Mouse (Mus musculus) small intestine, adult 2 months (tissue): Measurements from ENCODE around the gene Grsf1. TPM values are rescaled to one million over a fixed set of nuclear protein-coding genes. Genes with fewer than 3 reads are reported as not detected.

Source experiments
- H3K27ac ChIP-seq: fragments of 200-500 bp; 2 replicates; pipeline ENCODE4 v1.5.1; 2012; ENCODE audit warnings: low read depth, low read length, control low read depth, inconsistent platforms; ENCODE audit not compliant: insufficient read depth
- H3K27me3 ChIP-seq: fragments of 200-500 bp; 2 replicates; pipeline ENCODE4 v1.6.1; 2012; ENCODE audit warnings: mild to moderate bottlenecking, moderate library complexity, low read length, inconsistent platforms; ENCODE audit not compliant: control insufficient read depth, insufficient read depth
- H3K36me3 ChIP-seq: fragments of 200-500 bp; 2 replicates; pipeline ENCODE4 v1.6.1; 2012; ENCODE audit warnings: mild to moderate bottlenecking, low read length, control low read depth, inconsistent platforms; ENCODE audit not compliant: control insufficient read depth, insufficient read depth
- H3K4me1 ChIP-seq: fragments of 200-500 bp; 2 replicates; pipeline ENCODE4 v1.6.1; 2012; ENCODE audit warnings: low read length, inconsistent platforms, mixed read lengths; ENCODE audit not compliant: control insufficient read depth, insufficient read depth, insufficient read length
- H3K4me3 ChIP-seq: fragments of 200-500 bp; 2 replicates; pipeline ENCODE4 v1.5.1; 2012; ENCODE audit warnings: low read depth, mild to moderate bottlenecking, control low read depth, inconsistent platforms, low read length, moderate library complexity
- CTCF ChIP-seq: fragments of 200-500 bp; IDR thresholded peaks from 2 replicates; pipeline ENCODE4 v1.5.1; 2012; ENCODE audit warnings: low read depth, mild to moderate bottlenecking, control low read depth, inconsistent platforms, low read length, moderate library complexity, mixed read lengths; ENCODE audit not compliant: insufficient replicate concordance, insufficient read length; ENCODE audit errors: extremely low read depth
- POLR2A ChIP-seq: fragments of 200-500 bp; IDR thresholded peaks from 2 replicates; pipeline ENCODE4 v1.6.1; 2012; ENCODE audit warnings: low read depth, mild to moderate bottlenecking, control low read depth, inconsistent platforms, low read length, moderate library complexity
- WGBS: fragments of 180-500 bp; shearing (Covaris S2); methylation state at CpG from one replicate; pipeline ENCODE4 v1.1.7; 2018; 5-methylcytosine and 5-hydroxymethylcytosine counted together
- polyA plus RNA-seq: library from polyadenylated mRNA; depleted of rRNA; stranded (reverse); fragments of >200 nt; gene quantifications from 2 replicates; pipeline ENCODE4 v1.2.3, GENCODE M21; 2012; rRNA removed

Grsf1 gene
- 13.9 and 22.3 TPM in 2 replicates for polyA plus RNA-seq

DNA sequence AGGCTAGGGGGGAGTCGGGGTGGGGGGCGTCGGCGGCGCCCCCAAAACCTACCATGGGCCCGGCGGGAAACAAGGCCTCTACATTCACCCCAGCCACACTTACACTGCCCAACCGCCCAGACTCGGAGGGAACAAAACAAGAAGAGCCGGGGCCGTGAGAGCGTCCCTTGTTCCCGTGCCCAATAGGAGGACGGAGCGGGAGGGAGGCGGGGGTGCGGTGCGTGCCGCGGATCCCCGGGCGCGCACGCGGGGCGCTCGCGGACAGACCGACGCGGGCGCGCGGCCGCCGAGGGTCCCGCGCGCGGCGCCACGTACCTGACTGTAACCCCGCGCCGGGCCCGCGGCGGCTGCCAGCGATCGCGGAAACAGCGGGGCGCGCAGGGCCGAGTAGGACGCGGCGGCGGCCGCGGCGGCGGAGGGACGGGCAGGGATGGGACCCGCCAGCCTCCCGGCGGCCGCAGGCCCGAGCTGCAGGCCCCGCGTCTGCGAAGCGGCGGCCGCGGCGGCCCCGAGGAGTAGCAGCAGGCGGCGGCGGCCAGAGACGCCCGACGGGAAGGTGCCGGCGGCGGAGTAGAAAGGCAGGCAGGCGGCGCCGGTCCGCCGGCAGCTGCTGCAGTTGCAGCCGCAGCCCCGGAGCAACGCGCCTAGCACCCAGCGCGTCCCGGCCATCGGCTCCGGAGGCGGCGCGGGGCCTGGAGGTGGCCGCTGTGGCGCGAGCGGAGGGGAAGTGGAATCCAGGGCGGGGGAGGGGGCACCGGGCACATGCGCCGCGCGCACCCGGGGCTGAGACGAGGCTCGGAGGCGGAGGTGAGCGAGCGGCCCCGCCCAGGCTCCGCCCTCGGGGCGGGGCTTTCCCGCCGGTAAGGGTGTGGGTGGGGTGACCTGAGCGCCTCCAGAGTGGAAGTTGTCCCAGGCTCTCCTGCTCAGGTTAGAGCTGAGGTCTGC is at the start of gene Grsf1:
Gene Grsf1 (minus strand): TSS at position 729 of the 945 bp plus-strand sequence.
- peaks cover 2% of the 10 kb centered on the region; the same call in 1 of the 2 replicates for H3K4me1 ChIP-seq
- H3K27ac ChIP-seq, result peak within 1 kb of the TSS; percentile 70
- TF ChIP-seq POLR2A (peak; percentile 60; the same call in 1 of the 2 replicates), CTCF (no peak)
- under 1% methylated on average over 115 of the region's 127 CpGs for WGBS
- H3K27me3 ChIP-seq, result no peaks in the 10 kb centered on the region
- peaks cover 11% of the 10 kb centered on the region for H3K36me3 ChIP-seq
- H3K4me3 ChIP-seq, result peak within 1 kb of the TSS; percentile 78

DNA sequence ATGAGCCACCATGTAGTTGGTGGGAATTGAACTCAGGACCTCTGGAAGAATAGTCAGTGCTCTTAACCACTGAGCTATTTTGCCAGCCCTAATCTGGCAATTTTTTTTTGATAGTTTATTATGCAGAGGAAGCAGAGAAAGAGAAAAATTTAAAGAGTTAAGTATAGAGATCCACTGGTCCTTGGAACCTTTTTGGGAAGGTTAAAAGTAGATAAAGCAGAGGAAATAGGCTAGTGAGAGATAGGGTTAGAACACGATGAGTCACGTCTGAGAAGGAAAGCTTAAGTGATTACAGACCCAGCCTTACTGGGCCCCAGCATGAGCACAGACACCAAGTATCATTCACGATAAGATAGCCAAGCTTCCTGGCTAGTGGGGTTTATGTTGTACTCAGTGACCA is 48.1 kb upstream of the Grsf1 start:
- TF ChIP-seq CTCF (no peak), POLR2A (no peak)
- Histone ChIP-seq H3K27ac (no peak overlapping the region), H3K36me3 (no peaks in the 10 kb centered on the region), H3K27me3 (no peaks in the 10 kb centered on the region), H3K4me3 (no peak overlapping the region), H3K4me1 (peaks cover 13% of the 10 kb centered on the region)
- WGBS, result 13% methylated on average over 3 of the region's 3 CpGs

DNA sequence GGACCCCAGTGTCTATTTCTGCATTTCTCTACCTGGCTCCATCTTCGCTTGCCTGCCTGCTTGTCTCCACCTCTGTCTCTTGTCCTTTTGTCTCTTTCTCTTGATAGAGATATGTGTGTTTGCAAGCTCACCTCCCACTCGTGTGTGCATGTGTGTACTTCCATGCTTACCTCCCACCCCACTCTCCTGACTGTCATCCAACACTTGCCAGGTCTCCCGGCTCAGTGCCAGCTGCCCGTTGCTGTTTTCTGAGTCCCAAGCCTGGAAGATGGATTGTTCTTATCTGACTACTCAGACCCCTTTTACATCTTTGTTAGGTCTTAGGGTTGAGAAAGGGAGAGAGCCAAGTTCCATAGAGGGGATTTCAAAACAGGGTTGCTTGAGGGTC is 46.2 kb upstream of the Grsf1 start:
- no peaks in the 10 kb centered on the region for H3K36me3 ChIP-seq
- H3K4me1 ChIP-seq, result peaks cover 10% of the 10 kb centered on the region; the same call in 1 of the 2 replicates
- H3K27ac ChIP-seq, result no peak overlapping the region
- 21% methylated on average over 4 of the region's 4 CpGs for WGBS
- H3K4me3 ChIP-seq, result peak overlapping the region; percentile 84
- H3K27me3 ChIP-seq, result no peaks in the 10 kb centered on the region
- TF ChIP-seq CTCF, result no peak

DNA sequence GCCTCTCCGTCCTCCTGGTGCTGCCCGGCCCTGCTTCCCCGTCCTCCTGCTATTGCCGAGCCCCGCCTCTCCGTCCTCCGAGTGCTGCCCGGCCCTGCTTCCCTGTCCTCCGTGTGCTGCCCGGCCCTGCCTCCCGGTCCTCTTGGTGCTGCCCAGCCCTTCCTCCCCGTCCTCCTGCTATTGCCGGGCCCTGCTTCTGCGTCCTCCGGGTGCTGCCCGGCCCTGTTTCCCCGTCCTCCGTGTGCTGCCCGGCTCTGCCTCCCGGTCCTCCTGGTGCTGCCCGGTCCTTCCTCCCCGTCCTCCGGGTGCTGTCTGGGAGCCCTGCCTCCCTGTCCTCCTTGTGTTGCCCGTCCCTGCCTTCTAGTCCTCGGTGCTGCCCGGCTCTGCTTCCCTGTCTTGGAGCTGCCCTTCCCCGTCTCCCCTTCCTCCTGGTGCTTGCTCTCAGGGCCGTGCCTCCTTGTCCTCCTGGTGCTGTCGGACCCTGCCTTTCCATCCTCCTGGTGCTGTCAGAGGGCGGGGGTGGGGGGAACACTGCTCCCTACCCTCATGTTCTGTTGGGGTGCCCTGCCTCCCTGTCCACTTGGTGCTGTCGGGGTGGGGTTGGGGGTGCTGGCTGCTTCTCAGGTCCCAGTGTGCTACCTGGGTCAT is 45.7 kb upstream of the Grsf1 start:
- H3K27ac ChIP-seq, result peak overlapping the region; percentile 58
- 2% methylated on average over 31 of the region's 31 CpGs for WGBS
- TF ChIP-seq CTCF (no peak), POLR2A (no peak)

DNA sequence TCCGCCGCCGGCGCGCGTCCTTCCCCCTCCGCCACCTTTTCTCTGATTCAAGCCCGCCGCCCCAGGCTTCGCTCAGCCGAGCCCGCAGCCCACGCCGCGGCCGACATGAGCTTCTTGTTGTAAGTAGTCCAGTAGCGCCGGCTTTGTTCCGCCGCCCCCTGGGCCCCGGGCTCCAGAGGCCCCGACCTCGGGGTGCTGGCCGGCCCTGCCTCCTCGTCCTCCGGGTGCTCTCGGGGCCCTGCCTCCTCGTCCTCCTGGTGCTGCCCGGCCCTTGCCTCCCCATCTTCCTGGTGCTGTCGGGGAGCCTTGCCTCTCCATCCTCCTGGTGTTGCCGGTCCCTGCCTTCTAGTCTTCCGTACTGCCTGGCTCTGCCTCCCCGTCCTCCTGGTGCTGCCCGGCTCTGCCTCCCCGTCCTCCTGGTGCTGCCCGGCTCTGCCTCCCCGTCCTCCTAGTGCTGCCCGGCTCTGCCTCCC is 45.1 kb upstream of the Grsf1 start:
- Histone ChIP-seq H3K27ac (peak overlapping the region; percentile 58), H3K36me3 (no peaks in the 10 kb centered on the region), H3K27me3 (no peaks in the 10 kb centered on the region), H3K4me1 (peaks cover 8% of the 10 kb centered on the region; the same call in 1 of the 2 replicates), H3K4me3 (peak overlapping the region; percentile 84)
- TF ChIP-seq POLR2A, result no peak
- no peak for TF ChIP-seq CTCF
- 1% methylated on average over 38 of the region's 38 CpGs for WGBS

More for the DNA sequence above, 45.7 kb upstream of the Grsf1 start:
- peak overlapping the region; percentile 84 for H3K4me3 ChIP-seq
- no peaks in the 10 kb centered on the region for H3K27me3 ChIP-seq
- peaks cover 8% of the 10 kb centered on the region; the same call in 1 of the 2 replicates for H3K4me1 ChIP-seq
- no peaks in the 10 kb centered on the region for H3K36me3 ChIP-seq

DNA sequence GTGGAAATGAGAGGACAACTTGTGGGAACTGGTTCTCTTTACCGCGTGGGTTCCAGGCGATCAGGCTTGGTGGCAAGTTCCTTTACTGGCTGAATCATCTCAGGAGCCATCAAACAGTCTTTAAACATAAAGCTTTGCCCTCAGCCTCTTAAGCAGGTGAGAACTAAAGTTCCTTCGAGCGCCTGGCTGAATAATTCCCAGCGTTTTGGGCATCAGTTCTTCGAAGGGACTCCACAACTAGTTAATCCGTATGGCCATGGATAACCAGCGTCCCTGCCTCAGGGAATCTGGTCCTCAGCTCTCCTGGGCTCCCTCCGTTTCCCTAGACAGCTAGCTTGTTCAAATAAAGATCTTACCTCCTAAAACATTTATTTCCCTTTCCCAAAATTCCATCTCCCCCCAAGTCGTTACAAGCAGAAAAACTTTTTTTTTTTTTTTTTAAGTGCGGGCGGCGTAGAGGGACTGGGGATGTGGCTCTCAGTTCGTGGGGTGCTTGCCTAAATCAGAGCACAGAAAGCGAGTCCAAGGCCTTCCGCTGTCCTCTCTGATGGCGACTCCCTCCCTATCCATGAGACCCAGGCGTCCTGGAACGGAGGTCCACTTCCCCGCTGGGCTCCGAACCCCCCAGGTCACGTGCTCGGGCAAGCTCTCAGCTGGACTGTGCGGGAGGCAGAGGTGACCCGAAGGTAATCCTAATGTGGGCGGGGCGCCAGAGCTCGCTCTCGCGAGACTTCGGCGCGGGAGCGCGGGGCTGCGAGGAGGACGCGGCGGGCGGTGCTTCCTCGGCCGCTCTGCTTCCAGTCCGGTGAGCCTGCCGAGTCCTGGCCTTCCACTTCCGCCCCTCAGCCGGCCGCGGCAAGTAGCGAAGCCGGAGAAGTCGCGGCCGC is 44.4 kb upstream of the Grsf1 start, which contains the start of gene Mob1b:
Gene Mob1b (plus strand): TSS at position 740 of the 887 bp plus-strand sequence.
- H3K36me3 ChIP-seq, result no peaks in the 10 kb centered on the region
- WGBS, result under 1% methylated on average over 54 of the region's 54 CpGs
- H3K4me3 ChIP-seq, result peak within 1 kb of the TSS; percentile 84
- TF ChIP-seq CTCF, result peak; percentile 13; the same call in 1 of the 2 replicates
- peak; percentile 88; the same call in 1 of the 2 replicates for TF ChIP-seq POLR2A
- no peaks in the 10 kb centered on the region for H3K27me3 ChIP-seq
- H3K4me1 ChIP-seq, result peaks cover 8% of the 10 kb centered on the region; the same call in 1 of the 2 replicates
- peak within 1 kb of the TSS; percentile 74 for H3K27ac ChIP-seq
